9 mouse cellular contexts compared by ENCODE assay signal in genomic region chr12:8232679-8233078, GRCm38 (mm10). TPM values are rescaled to one million over a fixed set of nuclear protein-coding genes. Genes with fewer than 3 reads are reported as not detected.
DNase-seq lines count a peak whose midpoint lies in the region; TF ChIP-seq lines count a peak whose summit lies in the region.
"Had no signal": no experiment of that assay in that cellular context is flagged by ENCODE, and none has a peak within 500 bp of the region (broad histone marks: within the 10 kb centered on the region; RNA-seq: fewer than 3 reads in every experiment).

No protein-coding gene starts in this region.

- H3K4me3 ChIP-seq in lung, adult 2 months (replicated peaks; ENCODE audit: extremely low read depth, low read depth, low read length): no peak overlapping the region
- H3K4me3 ChIP-seq in cortical plate, adult 2 months (ENCODE audit: insufficient read depth, low read length): no peak overlapping the region
- H3K4me3 ChIP-seq: stomach, embryonic 15.5 days had no signal

- peak; percentile 28 for DNase-seq in embryo, embryonic 10 days (ENCODE audit: low spot score)
- DNase-seq in embryo, embryonic 9.5 days (ENCODE audit: extremely low spot score): no peak
- DNase-seq in lung, adult 2 months: no peak
- no peak for DNase-seq in lung, postnatal 4 days
- DNase-seq in retina, adult 2 months (ENCODE audit: low read depth, low spot score): peak; percentile 30
- no peak for DNase-seq in thymus, adult 18-20 months
- no peak for DNase-seq in testis, postnatal 10 days (ENCODE audit: low spot score)

- TF ChIP-seq CTCF in lung, adult 2 months (IDR thresholded peaks at IDR 0.05; ENCODE audit: insufficient read depth, low read length): peak; percentile 28; the same call in 1 of the 2 replicates
- TF ChIP-seq CTCF in cortical plate, adult 2 months (IDR thresholded peaks at IDR 0.05; ENCODE audit: extremely low read depth, insufficient read depth, low read length): peak; percentile 55

- TF ChIP-seq POLR2A in lung, adult 2 months (IDR thresholded peaks at IDR 0.05; ENCODE audit: borderline replicate concordance, extremely low read depth, low read depth, low read length): no peak
- no peak for TF ChIP-seq POLR2A in cortical plate, adult 2 months (IDR thresholded peaks at IDR 0.05; ENCODE audit: extremely low read depth, insufficient read depth, low read length)

- H3K4me1 ChIP-seq in lung, adult 2 months (ENCODE audit: control insufficient read depth, insufficient read depth, low read length): no peaks in the 10 kb centered on the region
- no peaks in the 10 kb centered on the region for H3K4me1 ChIP-seq in cortical plate, adult 2 months (ENCODE audit: control insufficient read depth, insufficient read depth, low read length)
- H3K4me1 ChIP-seq: stomach, embryonic 15.5 days had no signal

- H3K27ac ChIP-seq in cortical plate, adult 2 months (ENCODE audit: insufficient read depth, low read length): no peak overlapping the region
- H3K27ac ChIP-seq: stomach, embryonic 15.5 days had no signal

- WGBS in lung, adult 2 months: 83% methylated on average over 3 of the region's 3 CpGs

RNA-seq across cellular contexts. Expression of gene Ldah, which starts 24.8 kb away (rescaled TPM):
- polyA plus RNA-seq in lung, adult 2 months (2012; rRNA removed): 19.6 and 33.1 TPM in 2 replicates
- 47.3 and 54.7 TPM in 2 replicates for polyA plus RNA-seq in cortical plate, adult 2 months (2012; rRNA removed)

Comparison
In these comparisons a context has a peak if more than half of its experiments do, and no peak if none do; other contexts are left out.
1. DNase-seq: peak in embryo, embryonic 10 days (single experiment) and retina, adult 2 months (single experiment); none in embryo, embryonic 9.5 days (single experiment), lung, adult 2 months (single experiment), lung, postnatal 4 days (0 of 2), thymus, adult 18-20 months (0 of 2) and testis, postnatal 10 days (single experiment).